Mouse (Mus musculus) thymus, adult 2 months (tissue): Measurements from ENCODE around the gene Slc25a15.

Experiments
- CTCF ChIP-seq: fragments of 200-500 bp; IDR thresholded peaks from 2 replicates; pipeline ENCODE4 v1.5.1; 2012; ENCODE audit warnings: mild to moderate bottlenecking, control low read depth, low read length, moderate library complexity, borderline replicate concordance; ENCODE audit not compliant: control insufficient read depth, poor library complexity, insufficient read depth; ENCODE audit errors: extremely low read depth
- POLR2A ChIP-seq: fragments of 200-500 bp; IDR thresholded peaks from 2 replicates; pipeline ENCODE4 v1.6.1; 2012; ENCODE audit warnings: mild to moderate bottlenecking, low read length, control low read depth, moderate library complexity; ENCODE audit not compliant: control insufficient read depth, poor library complexity, insufficient read depth; ENCODE audit errors: extremely low read depth

- no peak for TF ChIP-seq CTCF
- no peak for TF ChIP-seq POLR2A
Observed at GRCm38 (mm10) chr8:22397811-22398141, 621 bp downstream of the Slc25a15 start.
